Mouse (Mus musculus): Measurements from ENCODE around the gene Slc25a21. TPM values are rescaled to one million over a fixed set of nuclear protein-coding genes. Genes with fewer than 3 reads are reported as not detected.

Slc25a21 gene
- polyA plus RNA-seq, 1 experiment from 2014 or later: 0.19 TPM

- Histone ChIP-seq H3K36me3 (ENCODE audit: control insufficient read depth, insufficient read depth, low read length) (no peaks in the 10 kb centered on the region), H3K4me2 (ENCODE audit: low read length) (no peak overlapping the region), H3K27me3 (replicated peaks; ENCODE audit: control insufficient read depth, insufficient read depth, low read length) (no peaks in the 10 kb centered on the region), H3K4me1 (replicated peaks; ENCODE audit: control insufficient read depth, insufficient read depth, low read length) (no peaks in the 10 kb centered on the region), H3K9ac (ENCODE audit: low read length) (no peak overlapping the region), H3K27ac (ENCODE audit: low read depth) (no peak overlapping the region), H3K4me3 (ENCODE audit: low read depth, low read length) (no peak overlapping the region), H3K9me3 (ENCODE audit: control insufficient read depth, low read length) (no peaks in the 10 kb centered on the region)
- 47% methylated on average over 4 of the region's 4 CpGs for WGBS
- DNase-seq (ENCODE audit: low spot score) (no peak), ATAC-seq (replicated peaks; ENCODE audit: low FRiP score, low TSS enrichment, low read depth) (no peak)
Measured at GRCm38 (mm10) chr12:57019737-57020136, 177.5 kb downstream of the Slc25a21 start.

- H3K4me1 ChIP-seq (replicated peaks; ENCODE audit: control insufficient read depth, insufficient read depth, low read length): no peaks in the 10 kb centered on the region
- DNase-seq (ENCODE audit: low spot score): no peak
- H3K9me3 ChIP-seq (ENCODE audit: control insufficient read depth, low read length): no peaks in the 10 kb centered on the region
- no peaks in the 10 kb centered on the region for H3K27me3 ChIP-seq (replicated peaks; ENCODE audit: control insufficient read depth, insufficient read depth, low read length)
- no peak overlapping the region for H3K27ac ChIP-seq (ENCODE audit: low read depth)
- no peak for ATAC-seq (replicated peaks; ENCODE audit: low FRiP score, low TSS enrichment, low read depth)
- no peaks in the 10 kb centered on the region for H3K36me3 ChIP-seq (ENCODE audit: control insufficient read depth, insufficient read depth, low read length)
- 81% methylated on average over 3 of the region's 3 CpGs for WGBS
- no peak overlapping the region for H3K4me3 ChIP-seq (ENCODE audit: low read depth, low read length)
- H3K4me2 ChIP-seq (ENCODE audit: low read length): no peak overlapping the region
- no peak overlapping the region for H3K9ac ChIP-seq (ENCODE audit: low read length)
Measured at GRCm38 (mm10) chr12:57016845-57017244, 180.4 kb downstream of the Slc25a21 start.

- Histone ChIP-seq H3K9ac (ENCODE audit: low read length) (no peak overlapping the region), H3K4me3 (ENCODE audit: low read depth, low read length) (no peak overlapping the region), H3K4me2 (ENCODE audit: low read length) (no peak overlapping the region), H3K36me3 (ENCODE audit: control insufficient read depth, insufficient read depth, low read length) (no peaks in the 10 kb centered on the region), H3K27me3 (replicated peaks; ENCODE audit: control insufficient read depth, insufficient read depth, low read length) (no peaks in the 10 kb centered on the region), H3K27ac (ENCODE audit: low read depth) (no peak overlapping the region), H3K9me3 (ENCODE audit: control insufficient read depth, low read length) (no peaks in the 10 kb centered on the region), H3K4me1 (replicated peaks; ENCODE audit: control insufficient read depth, insufficient read depth, low read length) (no peaks in the 10 kb centered on the region)
- ATAC-seq (replicated peaks; ENCODE audit: low FRiP score, low TSS enrichment, low read depth) (no peak), DNase-seq (ENCODE audit: low spot score) (no peak)
- whole genome bisulfite sequencing: 51% methylated on average over 3 of the region's 3 CpGs
Measured at GRCm38 (mm10) chr12:57016324-57016723, 180.9 kb downstream of the Slc25a21 start.

- Histone ChIP-seq H3K9me3 (ENCODE audit: control insufficient read depth, low read length) (no peaks in the 10 kb centered on the region), H3K4me3 (ENCODE audit: low read depth, low read length) (no peak overlapping the region), H3K4me2 (ENCODE audit: low read length) (no peak overlapping the region), H3K27ac (ENCODE audit: low read depth) (no peak overlapping the region), H3K9ac (ENCODE audit: low read length) (no peak overlapping the region), H3K27me3 (replicated peaks; ENCODE audit: control insufficient read depth, insufficient read depth, low read length) (no peaks in the 10 kb centered on the region), H3K4me1 (replicated peaks; ENCODE audit: control insufficient read depth, insufficient read depth, low read length) (no peaks in the 10 kb centered on the region), H3K36me3 (ENCODE audit: control insufficient read depth, insufficient read depth, low read length) (no peaks in the 10 kb centered on the region)
- DNase-seq (ENCODE audit: low spot score) (no peak), ATAC-seq (replicated peaks; ENCODE audit: low FRiP score, low TSS enrichment, low read depth) (no peak)
- WGBS: 30% methylated on average over 11 of the region's 11 CpGs
Measured at GRCm38 (mm10) chr12:57009010-57009409, 188.3 kb downstream of the Slc25a21 start.

- Histone ChIP-seq H3K4me2 (ENCODE audit: low read length) (no peak overlapping the region), H3K4me1 (replicated peaks; ENCODE audit: control insufficient read depth, insufficient read depth, low read length) (no peaks in the 10 kb centered on the region), H3K36me3 (ENCODE audit: control insufficient read depth, insufficient read depth, low read length) (no peaks in the 10 kb centered on the region), H3K27me3 (replicated peaks; ENCODE audit: control insufficient read depth, insufficient read depth, low read length) (0 out of 2 replicates have a peak, but pooled peaks cover 7% of the 10 kb centered on the region), H3K4me3 (ENCODE audit: low read depth, low read length) (no peak overlapping the region), H3K9ac (ENCODE audit: low read length) (no peak overlapping the region), H3K27ac (ENCODE audit: low read depth) (no peak overlapping the region), H3K9me3 (ENCODE audit: control insufficient read depth, low read length) (no peaks in the 10 kb centered on the region)
- WGBS: 11% methylated on average over 5 of the region's 5 CpGs
- DNase-seq (ENCODE audit: low spot score): peak; percentile 77
- no peak for ATAC-seq (replicated peaks; ENCODE audit: low FRiP score, low TSS enrichment, low read depth)
Measured at GRCm38 (mm10) chr12:56986049-56986448, 211.2 kb downstream of the Slc25a21 start.

GRCm38 (mm10) chr12:56982066-56982626, 215.1 kb downstream of the Slc25a21 start:
- H3K27ac ChIP-seq (ENCODE audit: low read depth): no peak overlapping the region
- H3K4me3 ChIP-seq (ENCODE audit: low read depth, low read length): no peak overlapping the region
- H3K9ac ChIP-seq (ENCODE audit: low read length): no peak overlapping the region
- H3K4me1 ChIP-seq (replicated peaks; ENCODE audit: control insufficient read depth, insufficient read depth, low read length): no peaks in the 10 kb centered on the region
- H3K36me3 ChIP-seq (ENCODE audit: control insufficient read depth, insufficient read depth, low read length): no peaks in the 10 kb centered on the region
- WGBS: 81% methylated on average over 15 of the region's 18 CpGs
- ATAC-seq (replicated peaks; ENCODE audit: low FRiP score, low TSS enrichment, low read depth) (no peak), DNase-seq (ENCODE audit: low spot score) (no peak)
- H3K27me3 ChIP-seq (replicated peaks; ENCODE audit: control insufficient read depth, insufficient read depth, low read length): 0 out of 2 replicates have a peak, but pooled peaks cover 7% of the 10 kb centered on the region
- H3K4me2 ChIP-seq (ENCODE audit: low read length): no peak overlapping the region
- H3K9me3 ChIP-seq (ENCODE audit: control insufficient read depth, low read length): no peaks in the 10 kb centered on the region

GRCm38 (mm10) chr12:56975256-56975655, 222.0 kb downstream of the Slc25a21 start:
- H3K27me3 ChIP-seq (replicated peaks; ENCODE audit: control insufficient read depth, insufficient read depth, low read length): no peaks in the 10 kb centered on the region
- no peak overlapping the region for H3K4me3 ChIP-seq (ENCODE audit: low read depth, low read length)
- no peak for ATAC-seq (replicated peaks; ENCODE audit: low FRiP score, low TSS enrichment, low read depth)
- H3K4me1 ChIP-seq (replicated peaks; ENCODE audit: control insufficient read depth, insufficient read depth, low read length): no peaks in the 10 kb centered on the region
- H3K9me3 ChIP-seq (ENCODE audit: control insufficient read depth, low read length): no peaks in the 10 kb centered on the region
- no peak for DNase-seq (ENCODE audit: low spot score)
- H3K36me3 ChIP-seq (ENCODE audit: control insufficient read depth, insufficient read depth, low read length): no peaks in the 10 kb centered on the region
- 89% methylated on average over 6 of the region's 6 CpGs for WGBS
- H3K9ac ChIP-seq (ENCODE audit: low read length): no peak overlapping the region
- H3K4me2 ChIP-seq (ENCODE audit: low read length): no peak overlapping the region
- no peak overlapping the region for H3K27ac ChIP-seq (ENCODE audit: low read depth)

GRCm38 (mm10) chr12:56963236-56963635, 234.0 kb downstream of the Slc25a21 start:
- 0 out of 2 replicates have a peak, but pooled peaks cover 4% of the 10 kb centered on the region for H3K4me1 ChIP-seq (replicated peaks; ENCODE audit: control insufficient read depth, insufficient read depth, low read length)
- H3K36me3 ChIP-seq (ENCODE audit: control insufficient read depth, insufficient read depth, low read length): no peaks in the 10 kb centered on the region
- DNase-seq (ENCODE audit: low spot score): no peak
- H3K27ac ChIP-seq (ENCODE audit: low read depth): no peak overlapping the region
- whole genome bisulfite sequencing: 33% methylated on average over 4 of the region's 4 CpGs
- H3K9ac ChIP-seq (ENCODE audit: low read length): no peak overlapping the region
- no peak overlapping the region for H3K4me2 ChIP-seq (ENCODE audit: low read length)
- no peak for ATAC-seq (replicated peaks; ENCODE audit: low FRiP score, low TSS enrichment, low read depth)
- H3K9me3 ChIP-seq (ENCODE audit: control insufficient read depth, low read length): no peaks in the 10 kb centered on the region
- H3K27me3 ChIP-seq (replicated peaks; ENCODE audit: control insufficient read depth, insufficient read depth, low read length): no peaks in the 10 kb centered on the region
- H3K4me3 ChIP-seq (ENCODE audit: low read depth, low read length): no peak overlapping the region

All from intestine, embryonic 14.5 days (tissue).